Comparison of ENCODE assay signal across 21 mouse cellular contexts in genomic region chr11:106975419-106976177, GRCm38 (mm10). TPM values are rescaled to one million over a fixed set of nuclear protein-coding genes. Genes with fewer than 3 reads are reported as not detected.
A peak's percentile ranks its signal among the peaks of the same experiment; 100 is the strongest.
DNase-seq lines count a peak whose midpoint lies in the region; ATAC-seq and TF ChIP-seq lines count a peak whose summit lies in the region.
"Had no signal": no experiment of that assay in that cellular context is flagged by ENCODE, and none has a peak within 500 bp of the region (broad histone marks: within the 10 kb centered on the region; RNA-seq: fewer than 3 reads in every experiment).

No protein-coding gene starts in this region.

- H3K27me3 ChIP-seq in heart, embryonic 15.5 days = no peaks in the 10 kb centered on the region
- H3K27me3 ChIP-seq in liver, adult 2 months (ENCODE audit: control insufficient read depth, insufficient read depth, low read length) = no peaks in the 10 kb centered on the region
- H3K27me3 ChIP-seq in liver, embryonic 11.5 days (replicated peaks; ENCODE audit: control insufficient read depth, insufficient read depth, low read length) = no peaks in the 10 kb centered on the region
- H3K27me3 ChIP-seq: hindbrain, embryonic 15.5 days had no signal

- H3K4me1 ChIP-seq in heart, embryonic 15.5 days (replicated peaks) = peaks cover 5% of the 10 kb centered on the region
- peaks cover 16% of the 10 kb centered on the region for H3K4me1 ChIP-seq in liver, adult 2 months (ENCODE audit: control insufficient read depth, insufficient read depth, low read length)
- H3K4me1 ChIP-seq in liver, embryonic 11.5 days (replicated peaks; ENCODE audit: control insufficient read depth, insufficient read depth, low read length) = peaks cover 4% of the 10 kb centered on the region; the same call in 1 of the 2 replicates
- H3K4me1 ChIP-seq: forebrain, embryonic 10.5 days; hindbrain, embryonic 15.5 days had no signal

- H3K79me2 ChIP-seq in liver, adult 2 months (ENCODE audit: control insufficient read depth, insufficient read depth, low read length) = no peaks in the 10 kb centered on the region

- 57% methylated on average over 8 of the region's 8 CpGs for WGBS in heart, embryonic 15.5 days
- WGBS in liver, adult 2 months = 9% methylated on average over 8 of the region's 8 CpGs
- WGBS in liver, embryonic 11.5 days = 65% methylated on average over 8 of the region's 8 CpGs

- H3K36me3 ChIP-seq in heart, embryonic 15.5 days = no peaks in the 10 kb centered on the region
- H3K36me3 ChIP-seq in liver, adult 2 months (ENCODE audit: control insufficient read depth, insufficient read depth, low read length) = no peaks in the 10 kb centered on the region
- no peaks in the 10 kb centered on the region for H3K36me3 ChIP-seq in liver, embryonic 11.5 days (ENCODE audit: control insufficient read depth, insufficient read depth, low read length)
- H3K36me3 ChIP-seq: forebrain, embryonic 10.5 days; hindbrain, embryonic 15.5 days had no signal

- ATAC-seq in heart, embryonic 15.5 days (replicated peaks; ENCODE audit: insufficient number of reproducible peaks, insufficient read depth, low FRiP score, low read depth) = no peak
- no peak for ATAC-seq in liver, embryonic 11.5 days (replicated peaks; ENCODE audit: low FRiP score)
- ATAC-seq: forebrain, postnatal 0 days; intestine, embryonic 16.5 days; midbrain, embryonic 16.5 days had no signal

- no peak for TF ChIP-seq POLR2A in liver, adult 2 months (IDR thresholded peaks at IDR 0.05; ENCODE audit: extremely low read depth, insufficient read depth, low read length)

- intact Hi-C loops in heart, postnatal 36 days (cut with DNase I) = no loop called here

- H3K27ac ChIP-seq in heart, embryonic 15.5 days = peak overlapping the region; percentile 64
- H3K27ac ChIP-seq in liver, adult 2 months (replicated peaks; ENCODE audit: insufficient read depth, low read depth, low read length) = peak overlapping the region; percentile 84
- no peak overlapping the region for H3K27ac ChIP-seq in liver, embryonic 11.5 days (ENCODE audit: low read depth, low read length)
- H3K27ac ChIP-seq: forebrain, embryonic 10.5 days; hindbrain, embryonic 15.5 days; left cerebral cortex, adult 2 months had no signal

- no peak for DNase-seq in heart, postnatal 36 days
- peak; percentile 93 for DNase-seq in liver, adult 2 months (ENCODE audit: extremely low read depth, low read depth, low spot score)
- no peak for DNase-seq in liver, embryonic 11.5 days (ENCODE audit: low spot score)
- DNase-seq in lung, postnatal 4 days = peak; percentile 31 to 45
- DNase-seq in lung, adult 18-20 months = no peak
- no peak for DNase-seq in B cell, adult 2 months
- DNase-seq: cerebellum, adult 18-20 months; cerebellum, postnatal 36 days; forebrain, postnatal 0 days; layer of hippocampus, adult 9-11 months; right cerebral cortex, postnatal 14 days; spleen, adult 18-20 months; thymus, adult 18-20 months; thymus, postnatal 4 days had no signal

- H3K9me3 ChIP-seq in heart, embryonic 15.5 days (replicated peaks) = no peaks in the 10 kb centered on the region
- no peaks in the 10 kb centered on the region for H3K9me3 ChIP-seq in liver, embryonic 11.5 days (ENCODE audit: control insufficient read depth, low read length)
- H3K9me3 ChIP-seq: forebrain, embryonic 10.5 days; hindbrain, embryonic 15.5 days had no signal

- no peak overlapping the region for H3K4me3 ChIP-seq in heart, embryonic 15.5 days
- H3K4me3 ChIP-seq in liver, adult 2 months (ENCODE audit: insufficient read depth, low read depth, low read length) = peak overlapping the region; percentile 34; the same call in 1 of the 2 replicates
- H3K4me3 ChIP-seq in liver, embryonic 11.5 days (ENCODE audit: low read depth, low read length) = no peak overlapping the region
- H3K4me3 ChIP-seq: forebrain, embryonic 10.5 days; hindbrain, embryonic 15.5 days; left cerebral cortex, adult 2 months had no signal

- no peak overlapping the region for H3K4me2 ChIP-seq in heart, embryonic 15.5 days
- H3K4me2 ChIP-seq in liver, embryonic 11.5 days = no peak overlapping the region
- H3K4me2 ChIP-seq: hindbrain, embryonic 15.5 days had no signal

- no peak overlapping the region for H3K9ac ChIP-seq in heart, embryonic 15.5 days
- peak overlapping the region; percentile 56; the same call in 1 of the 2 replicates for H3K9ac ChIP-seq in liver, adult 2 months (ENCODE audit: low read depth, low read length)
- no peak overlapping the region for H3K9ac ChIP-seq in liver, embryonic 11.5 days (ENCODE audit: low read depth, low read length)
- H3K9ac ChIP-seq: forebrain, postnatal 0 days; hindbrain, embryonic 15.5 days had no signal

- TF ChIP-seq CTCF in liver, adult 2 months (IDR thresholded peaks at IDR 0.05; ENCODE audit: low read depth, low read length) = no peak

RNA-seq across cellular contexts. Expression of gene Kpna2, which starts 23.7 kb away (rescaled TPM):
- 231 and 256 TPM in 2 replicates for polyA plus RNA-seq in heart, embryonic 15.5 days (2015; fragmentation: Nextera tagmentation; extraction: Ambion mirVana)
- total RNA-seq in heart, postnatal 36 days (2021) = 10 to 100 TPM; 60.8 to 67.1 TPM
- total RNA-seq in liver, adult 2 months (2014; rRNA removed) = 28.0 and 32.2 TPM in 2 replicates
- 17.0 and 20.9 TPM in 2 replicates for polyA plus RNA-seq in liver, adult 2 months (2012; rRNA removed)
- 448 and 517 TPM in 2 replicates for polyA plus RNA-seq in liver, embryonic 11.5 days (2014; fragmentation: Nextera tagmentation; extraction: Ambion mirVana)

RNA-seq across cellular contexts. Expression of gene 1810010H24Rik, which starts 49.9 kb away (rescaled TPM):
- 3.1 and 3.2 TPM in 2 replicates for polyA plus RNA-seq in heart, embryonic 15.5 days (2015; fragmentation: Nextera tagmentation; extraction: Ambion mirVana)
- 1 to 10 TPM; 2.0 to 2.3 TPM for total RNA-seq in heart, postnatal 36 days (2021)
- 3.0 and 3.5 TPM in 2 replicates for total RNA-seq in liver, adult 2 months (2014; rRNA removed)
- 2.8 and 3.4 TPM in 2 replicates for polyA plus RNA-seq in liver, adult 2 months (2012; rRNA removed)
- 1.9 and 2.1 TPM in 2 replicates for polyA plus RNA-seq in liver, embryonic 11.5 days (2014; fragmentation: Nextera tagmentation; extraction: Ambion mirVana)
- total RNA-seq: granulocyte monocyte progenitor cell, adult 5-6 weeks had no signal

RNA-seq across cellular contexts. Expression of gene Smurf2, which starts 55.1 kb away (rescaled TPM):
- polyA plus RNA-seq in heart, embryonic 15.5 days (2015; fragmentation: Nextera tagmentation; extraction: Ambion mirVana) = 8.9 and 10.7 TPM in 2 replicates
- total RNA-seq in heart, postnatal 36 days (2021) = 10 to 100 TPM; 35.9 to 38.9 TPM
- 29.7 and 29.9 TPM in 2 replicates for total RNA-seq in liver, adult 2 months (2014; rRNA removed)
- 6.4 and 7.2 TPM in 2 replicates for polyA plus RNA-seq in liver, adult 2 months (2012; rRNA removed)
- 8.7 and 9.6 TPM in 2 replicates for polyA plus RNA-seq in liver, embryonic 11.5 days (2014; fragmentation: Nextera tagmentation; extraction: Ambion mirVana)

Comparison
In these comparisons a context has a peak if more than half of its experiments do, and no peak if none do; other contexts are left out.
1. DNase-seq: peak in liver, adult 2 months (single experiment) and lung, postnatal 4 days (2 of 2); none in heart, postnatal 36 days (0 of 2), liver, embryonic 11.5 days (single experiment), lung, adult 18-20 months (0 of 2) and B cell, adult 2 months (0 of 2).
2. RNA of gene Kpna2, which starts 23.7 kb away (polyA plus RNA-seq): 448 to 517 TPM in liver, embryonic 11.5 days and 231 to 256 TPM in heart, embryonic 15.5 days; 17.0 to 20.9 TPM in liver, adult 2 months; every median in the first group is over 10 times any median in the second.